Mouse (Mus musculus) CH12.LX (cell line): ENCODE measurements around the gene Dnmbp. TPM values are rescaled to one million over a fixed set of nuclear protein-coding genes. Genes with fewer than 3 reads are reported as not detected.
A peak's percentile ranks its signal among the peaks of the same experiment; 100 is the strongest.

Experiments used
- DNase-seq: peaks from one replicate; pipeline ENCODE4 v3.0.0-alpha.2; 2013; ENCODE audit errors: extremely low read depth
- H3K27ac ChIP-seq: 2 replicates; pipeline ENCODE4 v1.5.1; 2012; ENCODE audit warnings: low read depth, mild to moderate bottlenecking, control low read depth, moderate library complexity; ENCODE audit not compliant: insufficient read depth
- H3K27me3 ChIP-seq: replicated peaks from 2 replicates; pipeline ENCODE3; 2012; ENCODE audit warnings: inconsistent platforms
- H3K36me3 ChIP-seq, 2 experiments: replicated peaks in 1 of 2; 2 replicates each; pipeline versions ENCODE3 to v1.6.1; 2012; ENCODE audit warnings: inconsistent platforms in 1 of 2, low read length in 1 of 2, mild to moderate bottlenecking in 1 of 2, mixed read lengths in 1 of 2, moderate library complexity in 1 of 2; ENCODE audit not compliant: control insufficient read depth in 1 of 2, insufficient read depth in 1 of 2
- H3K4me1 ChIP-seq, 2 experiments: 2 replicates each; pipeline ENCODE4 v1.6.1; 2012; ENCODE audit warnings: inconsistent platforms in 1 of 2, moderate library complexity in 1 of 2; ENCODE audit not compliant: insufficient read depth in 2 of 2, control insufficient read depth in 1 of 2
- H3K4me2 ChIP-seq: 2 replicates; pipeline ENCODE4 v1.6.1; 2012; ENCODE audit warnings: low read depth, mild to moderate bottlenecking, control low read depth; ENCODE audit not compliant: poor library complexity, insufficient read depth, severe bottlenecking
- H3K4me3 ChIP-seq, 3 experiments: fragments of 150-350 bp in 1 of 3; sonication (generic) in 1 of 3; replicated peaks in 1 of 3; 2 replicates each; pipeline versions ENCODE3 to v1.5.1; 2011 to 2012; ENCODE audit warnings: low read depth in 2 of 3, low read length in 2 of 3, mild to moderate bottlenecking in 2 of 3, moderate library complexity in 2 of 3, control low read depth in 1 of 3, improper control_type of control experiment in 1 of 3, inconsistent platforms in 1 of 3, mixed read lengths in 1 of 3; ENCODE audit not compliant: poor library complexity in 1 of 3
- H3K79me2 ChIP-seq: replicated peaks from 2 replicates; pipeline ENCODE4 v1.6.1; 2012; ENCODE audit warnings: mild to moderate bottlenecking, moderate library complexity; ENCODE audit not compliant: control insufficient read depth, poor library complexity, insufficient read depth, severe bottlenecking; ENCODE audit errors: extremely low read depth
- H3K9ac ChIP-seq: 2 replicates; pipeline ENCODE4 v1.6.1; 2012; ENCODE audit warnings: low read depth, mild to moderate bottlenecking, control low read depth, moderate library complexity; ENCODE audit not compliant: insufficient read depth
- H3K9me3 ChIP-seq: replicated peaks from 2 replicates; pipeline ENCODE3; 2012; ENCODE audit warnings: low read length, inconsistent platforms, mixed read lengths
- CTCF ChIP-seq, 2 experiments: IDR thresholded peaks in 1 of 2; conservative IDR thresholded peaks in 1 of 2; 2 replicates each; pipeline ENCODE4 v1.5.1; 2011 to 2012; ENCODE audit warnings: low read depth in 2 of 2, low read length in 2 of 2, improper control_type of control experiment in 1 of 2, inconsistent platforms in 1 of 2, mild to moderate bottlenecking in 1 of 2, moderate library complexity in 1 of 2
- E2F4 ChIP-seq: IDR thresholded peaks from 2 replicates; pipeline ENCODE4 v1.6.1; 2011; ENCODE audit warnings: low read depth, low read length, improper control_type of control experiment; ENCODE audit not compliant: insufficient replicate concordance
- ELF1 ChIP-seq: IDR thresholded peaks from 2 replicates; pipeline ENCODE4 v1.6.1; 2014; ENCODE audit warnings: low read depth, mild to moderate bottlenecking, inconsistent platforms, low read length, improper control_type of control experiment
- ETS1 ChIP-seq: conservative IDR thresholded peaks from 2 replicates; pipeline ENCODE4 v1.6.1; 2012; ENCODE audit warnings: low read depth, mild to moderate bottlenecking, inconsistent platforms, low read length, improper control_type of control experiment, moderate library complexity
- HCFC1 ChIP-seq: IDR thresholded peaks from 2 replicates; pipeline ENCODE4 v1.6.1; 2012; ENCODE audit warnings: low read depth, mild to moderate bottlenecking, inconsistent platforms, low read length, improper control_type of control experiment
- KAT2A ChIP-seq: IDR thresholded peaks from 2 replicates; pipeline ENCODE4 v1.6.1; 2012; ENCODE audit warnings: low read length, improper control_type of control experiment, inconsistent platforms; ENCODE audit not compliant: insufficient replicate concordance
- MAFK ChIP-seq: IDR thresholded peaks from 2 replicates; pipeline ENCODE4 v1.6.1; 2011; ENCODE audit warnings: low read length, improper control_type of control experiment; ENCODE audit not compliant: insufficient replicate concordance
- MEF2A ChIP-seq: IDR thresholded peaks from 2 replicates; pipeline ENCODE4 v1.6.1; 2014; ENCODE audit warnings: low read depth, mild to moderate bottlenecking, inconsistent platforms, low read length, improper control_type of control experiment, borderline replicate concordance
- MXI1 ChIP-seq: IDR thresholded peaks from 2 replicates; pipeline ENCODE4 v1.6.1; 2011; ENCODE audit warnings: mild to moderate bottlenecking, low read depth, low read length, improper control_type of control experiment
- POLR2AphosphoS2 ChIP-seq: IDR thresholded peaks from 2 replicates; pipeline ENCODE4 v1.6.1; 2011; ENCODE audit warnings: low read depth, low read length, improper control_type of control experiment
- RAD21 ChIP-seq: IDR thresholded peaks from 2 replicates; pipeline ENCODE4 v1.6.1; 2011; ENCODE audit warnings: low read depth, mild to moderate bottlenecking, low read length, improper control_type of control experiment, moderate library complexity
- RCOR1 ChIP-seq: conservative IDR thresholded peaks from 2 replicates; pipeline ENCODE4 v1.6.1; 2012; ENCODE audit warnings: low read depth, mild to moderate bottlenecking, inconsistent platforms, low read length, improper control_type of control experiment
- SMC3 ChIP-seq: IDR thresholded peaks from 2 replicates; pipeline ENCODE4 v1.6.1; 2011; ENCODE audit warnings: low read depth, low read length, improper control_type of control experiment
- TCF12 ChIP-seq: IDR thresholded peaks from 2 replicates; pipeline ENCODE4 v1.6.1; 2014; ENCODE audit warnings: low read depth, mild to moderate bottlenecking, inconsistent platforms, low read length, improper control_type of control experiment
- USF2 ChIP-seq: conservative IDR thresholded peaks from 2 replicates; pipeline ENCODE4 v1.6.1; 2011; ENCODE audit warnings: low read depth, low read length, improper control_type of control experiment
- dilution Hi-C: fragments of 300-500 bp; cut with MboI; formaldehyde crosslinking; loops from 2 replicates; pipeline ENCODE4 v1.14.3; 2020; ENCODE audit warnings: low sequenced_read_pairs; ENCODE audit not compliant: extremely low pct_unique_long_range_greater_than_20kb, extremely low pct_ligation_motif_present
- in situ Hi-C: fragments of 300-500 bp; cut with MboI; formaldehyde crosslinking; loops from 3 replicates; pipeline ENCODE4 v1.14.3; 2019; ENCODE audit warnings: low sequenced_read_pairs, low pct_ligation_motif_present, low pct_unique_long_range_greater_than_20kb, mixed read lengths
- polyA plus RNA-seq: library from polyadenylated mRNA; unstranded; fragments of >175 nt; gene quantifications from 2 replicates; pipeline ENCODE4 v1.2.1, GENCODE M21; 2012; ENCODE audit warnings: low read depth; ENCODE audit not compliant: insufficient read length
- total RNA-seq, 2 experiments: library from RNA; depleted of rRNA; stranded (reverse); fragments of 300-350 nt in 1 of 2; fragments of >200 nt in 1 of 2; gene quantifications; 2 replicates each; pipeline ENCODE4 v1.2.3; 2012 to 2014

Dnmbp gene
- total and polyA plus RNA-seq, 3 experiments: 1.8 to 5.4 (median 2.3) TPM

GRCm38 (mm10) chr19:43924361-43924760 is 15.6 kb downstream of the Dnmbp start:
- H3K9ac ChIP-seq: no peak overlapping the region
- in situ Hi-C loops (no loop called here), dilution Hi-C loops (no loop called here)
- no peak overlapping the region for H3K4me3 ChIP-seq
- no peaks in the 10 kb centered on the region for H3K27me3 ChIP-seq
- no peak overlapping the region for H3K4me2 ChIP-seq
- H3K27ac ChIP-seq: no peak overlapping the region
- H3K4me1 ChIP-seq: peaks cover 0 to 3% of the 10 kb centered on the region in 2 experiments; a peak in 1 of 4 replicates
- H3K9me3 ChIP-seq: peaks cover 4% of the 10 kb centered on the region
- no peaks in the 10 kb centered on the region for H3K79me2 ChIP-seq
- DNase-seq: no peak
- TF ChIP-seq USF2: no peak
- no peak for TF ChIP-seq ETS1
- TF ChIP-seq KAT2A: no peak
- TF ChIP-seq POLR2AphosphoS2: no peak
- TF ChIP-seq MXI1: no peak
- TF ChIP-seq E2F4: no peak
- no peak for TF ChIP-seq TCF12
- no peak for TF ChIP-seq RAD21
- no peak for TF ChIP-seq RCOR1
- no peak for TF ChIP-seq CTCF (conservative IDR thresholded peaks at IDR 0.05 in 1 of 2, IDR thresholded peaks at IDR 0.05 in 1 of 2; ENCODE audit: low read depth in 2 of 2, low read length in 2 of 2)
- no peak for TF ChIP-seq MEF2A
- no peak for TF ChIP-seq HCFC1
- no peak for TF ChIP-seq MAFK
- no peak for TF ChIP-seq SMC3
- TF ChIP-seq ELF1: no peak
- TF ChIP-seq, all 38 proteins: peak for 0
- H3K36me3 ChIP-seq: peaks cover 0 to 13% of the 10 kb centered on the region in 2 experiments

- no peak for TF ChIP-seq MAFK
- no peak for TF ChIP-seq SMC3
- TF ChIP-seq CTCF (conservative IDR thresholded peaks at IDR 0.05 in 1 of 2, IDR thresholded peaks at IDR 0.05 in 1 of 2; ENCODE audit: low read depth in 2 of 2, low read length in 2 of 2): peak in 1 of 2 experiments; percentile 23; a peak in 2 of 4 replicates
- TF ChIP-seq MEF2A: no peak
- Histone ChIP-seq H3K4me1 (peaks cover 0 to 3% of the 10 kb centered on the region in 2 experiments; a peak in 1 of 4 replicates), H3K27me3 (no peaks in the 10 kb centered on the region), H3K79me2 (no peaks in the 10 kb centered on the region), H3K4me2 (no peak overlapping the region), H3K4me3 (no peak overlapping the region), H3K9ac (no peak overlapping the region), H3K36me3 (peaks cover 0 to 14% of the 10 kb centered on the region in 2 experiments), H3K9me3 (peaks cover 4% of the 10 kb centered on the region), H3K27ac (no peak overlapping the region)
- dilution Hi-C loops (no loop called here), in situ Hi-C loops (no loop called here)
- no peak for DNase-seq
Measured at GRCm38 (mm10) chr19:43922963-43923362, 17.0 kb downstream of the Dnmbp start.
